Mouse (Mus musculus) hindbrain, embryonic 12.5 days (tissue): ENCODE measurements at regions not wholly inside any gene's neighbourhood (a gene's known extent, or its start where the extent isn't known, plus 50 kb on each side); places are given as distances from the start of the nearest gene placed in this dataset.

ENCODE experiments used
- ATAC-seq: fragments of 200-750 bp; cut with Nextera tagmentation; 2 replicates; pipeline ENCODE4 v1.8.0; 2017; ENCODE audit warnings: moderate TSS enrichment; ENCODE audit not compliant: low FRiP score
- H3K27ac ChIP-seq: fragments of 300-500 bp; sonication (generic); 2 replicates; pipeline ENCODE4 v1.5.1; 2016; ENCODE audit warnings: mild to moderate bottlenecking
- H3K27me3 ChIP-seq: fragments of 300-500 bp; sonication (generic); 2 replicates; pipeline ENCODE4 v1.6.1; 2016; ENCODE audit warnings: mild to moderate bottlenecking
- H3K36me3 ChIP-seq: fragments of 300-500 bp; sonication (generic); 2 replicates; pipeline ENCODE4 v1.6.1; 2016; ENCODE audit warnings: mild to moderate bottlenecking
- H3K4me1 ChIP-seq: fragments of 300-500 bp; sonication (generic); 2 replicates; pipeline ENCODE4 v1.6.1; 2016
- H3K4me2 ChIP-seq: fragments of 300-500 bp; sonication (generic); replicated peaks from 2 replicates; pipeline ENCODE4 v1.6.1; 2016; ENCODE audit warnings: mild to moderate bottlenecking
- H3K4me3 ChIP-seq: fragments of 300-500 bp; sonication (generic); 2 replicates; pipeline ENCODE4 v1.5.1; 2016; ENCODE audit warnings: mild to moderate bottlenecking
- H3K9ac ChIP-seq: fragments of 300-500 bp; sonication (generic); 2 replicates; pipeline ENCODE4 v1.6.1; 2016; ENCODE audit warnings: mild to moderate bottlenecking, moderate library complexity
- H3K9me3 ChIP-seq: fragments of 300-500 bp; sonication (generic); replicated peaks from 2 replicates; pipeline ENCODE4 v1.6.1; 2016; ENCODE audit warnings: mild to moderate bottlenecking
- WGBS: fragments of 180-500 bp; shearing (Covaris S2); methylation state at CpG from one replicate; pipeline ENCODE4 v1.1.7; 2016; 5-methylcytosine and 5-hydroxymethylcytosine counted together

DNA sequence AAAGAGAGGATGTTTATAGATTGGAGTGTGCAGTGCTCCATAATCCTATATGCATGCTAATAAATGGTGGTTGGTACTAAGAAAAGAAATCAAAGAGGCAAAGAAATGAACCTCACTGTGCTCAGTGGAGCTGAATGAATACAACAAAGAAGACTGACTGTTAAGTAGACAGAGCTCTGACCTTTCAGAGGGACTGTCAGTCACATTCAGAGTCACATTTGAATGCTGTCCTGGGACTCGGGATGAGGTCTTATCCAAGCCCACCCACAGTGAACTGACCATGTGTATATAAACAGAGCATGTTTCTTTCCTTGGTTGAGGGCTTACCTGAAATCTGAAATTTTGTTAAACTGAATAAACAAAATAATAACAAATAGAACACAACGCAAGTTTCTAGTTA, 1473.3 kb downstream of the Cdh8 start:
- Histone ChIP-seq H3K27ac (no peak overlapping the region), H3K27me3 (no peaks in the 10 kb centered on the region), H3K4me2 (no peak overlapping the region), H3K9ac (no peak overlapping the region), H3K4me3 (no peak overlapping the region), H3K9me3 (no peaks in the 10 kb centered on the region), H3K36me3 (no peaks in the 10 kb centered on the region), H3K4me1 (no peaks in the 10 kb centered on the region; the same call in 1 of the 2 replicates)
- ATAC-seq, result peak; percentile 71; the same call in 1 of the 2 replicates
- 41% methylated on average over 2 of the region's 2 CpGs for WGBS

GRCm38 (mm10) chr8:97936836-97937235, 1479.4 kb downstream of the Cdh8 start:
- no peak for ATAC-seq
- Histone ChIP-seq H3K4me1 (no peaks in the 10 kb centered on the region), H3K9ac (no peak overlapping the region), H3K36me3 (no peaks in the 10 kb centered on the region), H3K4me2 (no peak overlapping the region), H3K4me3 (no peak overlapping the region), H3K9me3 (no peaks in the 10 kb centered on the region), H3K27me3 (no peaks in the 10 kb centered on the region), H3K27ac (no peak overlapping the region)
- 72% methylated on average over 3 of the region's 3 CpGs for WGBS
